ENCODE assay signal across 16 mouse cellular contexts in the genomic region with DNA sequence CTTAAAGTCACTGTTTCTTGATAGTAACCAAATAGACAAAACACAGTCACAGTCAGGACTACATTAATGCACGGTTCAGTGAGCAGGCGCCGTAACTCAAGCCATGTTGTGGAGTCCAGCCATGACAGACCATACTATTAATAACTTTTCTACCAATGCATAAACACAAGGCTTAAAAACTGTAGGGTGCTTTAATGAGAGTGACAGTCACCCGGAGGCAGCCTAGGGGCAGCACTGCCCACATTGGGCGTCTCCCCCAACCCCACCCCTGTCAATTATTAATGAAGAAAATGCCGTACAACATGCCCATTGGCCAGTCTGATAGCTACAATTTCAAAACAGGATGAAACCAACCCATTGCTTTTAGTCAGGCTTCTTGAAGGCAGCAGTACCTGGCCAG.
"Had no signal": no experiment of that assay in that cellular context is flagged by ENCODE, and none has a peak within 500 bp of the region (broad histone marks: within the 10 kb centered on the region; RNA-seq: fewer than 3 reads in every experiment).

No protein-coding gene starts in this region.

- H3K9ac ChIP-seq: liver, embryonic 15.5 days; midbrain, embryonic 13.5 days; neural tube, embryonic 15.5 days; stomach, embryonic 15.5 days had no signal

- H3K4me2 ChIP-seq: liver, embryonic 11.5 days; liver, embryonic 15.5 days; midbrain, embryonic 13.5 days; neural tube, embryonic 15.5 days; stomach, embryonic 15.5 days had no signal

- DNase-seq: lung, adult 2 months; lung, postnatal 36 days; right cerebral cortex, adult 18-20 months; thymus, adult 2 months; thymus, postnatal 25 days had no signal

- H3K27ac ChIP-seq: left cerebral cortex, adult 2 months; limb, embryonic 10.5 days; liver, embryonic 15.5 days; midbrain, embryonic 13.5 days; neural tube, embryonic 15.5 days; stomach, embryonic 15.5 days had no signal

- ATAC-seq: inflammation-experienced regulatory T-cells, adult 6 months; intestine, postnatal 0 days; lung, postnatal 0 days; midbrain, embryonic 13.5 days had no signal

- H3K4me1 ChIP-seq: liver, embryonic 15.5 days; neural tube, embryonic 15.5 days; stomach, embryonic 15.5 days had no signal

- H3K36me3 ChIP-seq: limb, embryonic 10.5 days; midbrain, embryonic 13.5 days; neural tube, embryonic 15.5 days; stomach, embryonic 15.5 days had no signal

- H3K9me3 ChIP-seq: limb, embryonic 10.5 days; liver, embryonic 15.5 days; midbrain, embryonic 13.5 days; neural tube, embryonic 15.5 days; stomach, embryonic 15.5 days had no signal

- H3K27me3 ChIP-seq: liver, embryonic 15.5 days; midbrain, embryonic 13.5 days; neural tube, embryonic 15.5 days; stomach, embryonic 15.5 days had no signal

- H3K4me3 ChIP-seq: left cerebral cortex, adult 2 months; limb, embryonic 10.5 days; liver, embryonic 15.5 days; midbrain, embryonic 13.5 days; myocyte; neural tube, embryonic 15.5 days; stomach, embryonic 15.5 days had no signal
